Comparison of ENCODE assay signal across 8 mouse cellular contexts in the genomic region with DNA sequence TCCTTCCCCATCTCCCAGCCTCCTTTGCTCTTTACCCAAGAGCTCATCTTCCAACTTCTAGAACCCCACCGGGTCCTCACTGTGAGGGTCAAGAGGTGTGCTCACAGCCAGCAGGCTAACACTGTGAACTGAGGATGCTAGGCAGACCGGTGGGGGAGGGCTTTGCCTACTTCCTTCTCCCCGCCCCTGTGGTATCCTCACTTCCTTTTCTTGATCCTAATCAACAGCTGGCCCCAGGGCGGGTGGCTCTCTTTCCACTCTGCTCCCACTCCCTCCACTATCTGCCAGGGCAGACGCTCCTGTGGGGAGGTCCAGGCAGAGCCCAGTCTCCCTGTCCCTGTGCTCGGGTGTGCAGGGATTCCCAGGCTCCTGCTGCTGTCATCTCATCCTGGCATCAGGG. TPM values are rescaled to one million over a fixed set of nuclear protein-coding genes. Genes with fewer than 3 reads are reported as not detected.
A peak's percentile ranks its signal among the peaks of the same experiment; 100 is the strongest.
DNase-seq lines count a peak whose midpoint lies in the region; ATAC-seq and TF ChIP-seq lines count a peak whose summit lies in the region.

No protein-coding gene starts in this region.

- no peak for TF ChIP-seq EP300 in liver, embryonic 14.5 days (IDR thresholded peaks at IDR 0.05; ENCODE audit: low read depth)

- intact Hi-C loops in gastrocnemius, adult 2 months (cut with DNase I), result no loop called here

- peak overlapping the region; percentile 63 for H3K4me2 ChIP-seq in liver, embryonic 14.5 days (ENCODE audit: low read depth)

- peak; percentile 38; the same call in 1 of the 2 replicates for ATAC-seq in liver, embryonic 14.5 days (ENCODE audit: insufficient read depth)

- no peak for TF ChIP-seq CTCF in gastrocnemius, adult 2 months (IDR thresholded peaks at IDR 0.05)
- no peak for TF ChIP-seq CTCF in liver, embryonic 14.5 days (IDR thresholded peaks at IDR 0.05; ENCODE audit: low read depth)
- no peak for TF ChIP-seq CTCF in layer of hippocampus, adult 2 months (conservative IDR thresholded peaks at IDR 0.05)

- peak; percentile 38 for DNase-seq in gastrocnemius, adult 2 months
- DNase-seq in gastrocnemius, postnatal 4 days (ENCODE audit: low spot score in 2 of 2), result no peak
- no peak for DNase-seq in liver, embryonic 14.5 days (ENCODE audit: low read depth in 3 of 3, low spot score in 3 of 3)
- DNase-seq in spleen, postnatal 14 days (ENCODE audit: low spot score in 2 of 2), result peak; percentile 39 to 52
- DNase-seq in adipocyte (ENCODE audit: low spot score), result no peak
- no peak for DNase-seq in Muller cell, postnatal 12 days (ENCODE audit: inconsistent ontology term)
- no peak for DNase-seq in layer of hippocampus, adult 2 months (ENCODE audit: low spot score in 2 of 2)

- H3K27ac ChIP-seq in gastrocnemius, adult 2 months, result peak overlapping the region; percentile 51; the same call in 1 of the 2 replicates
- peak overlapping the region; percentile 75; the same call in 1 of the 2 replicates for H3K27ac ChIP-seq in brown adipose tissue, adult 24 weeks (replicated peaks; ENCODE audit: low read depth, low read length)
- peak overlapping the region; percentile 17; the same call in 1 of the 2 replicates for H3K27ac ChIP-seq in liver, embryonic 14.5 days
- no peak overlapping the region for H3K27ac ChIP-seq in layer of hippocampus, adult 2 months

- H3K36me3 ChIP-seq in liver, embryonic 14.5 days (replicated peaks; ENCODE audit: control insufficient read depth, insufficient read depth, low read depth), result no peaks in the 10 kb centered on the region; the same call in 1 of the 2 replicates

- no peaks in the 10 kb centered on the region for H3K9me3 ChIP-seq in liver, embryonic 14.5 days (ENCODE audit: control insufficient read depth, low read length)

- WGBS in liver, embryonic 14.5 days (ENCODE audit: insufficient replicate concordance), result 3% methylated on average over 6 of the region's 6 CpGs

- H3K27me3 ChIP-seq in liver, embryonic 14.5 days (ENCODE audit: control insufficient read depth, insufficient read depth, low read length), result no peaks in the 10 kb centered on the region; the same call in 1 of the 2 replicates

- H3K9ac ChIP-seq in liver, embryonic 14.5 days (replicated peaks), result no peak overlapping the region; the same call in 1 of the 2 replicates

- no peaks in the 10 kb centered on the region for H3K4me1 ChIP-seq in brown adipose tissue, adult 24 weeks (ENCODE audit: control insufficient read depth, insufficient read depth, insufficient read length, low read length)
- H3K4me1 ChIP-seq in liver, embryonic 14.5 days (replicated peaks; ENCODE audit: control insufficient read depth in 2 of 2, insufficient read depth in 2 of 2, low read length in 1 of 2), result peaks cover 26 to 33% of the 10 kb centered on the region in 2 experiments

- no peak overlapping the region for H3K4me3 ChIP-seq in gastrocnemius, adult 2 months
- H3K4me3 ChIP-seq in brown adipose tissue, adult 24 weeks (ENCODE audit: insufficient read depth, low read depth, low read length), result no peak overlapping the region
- no peak overlapping the region for H3K4me3 ChIP-seq in liver, embryonic 14.5 days (ENCODE audit: insufficient read depth in 1 of 2, low read depth in 2 of 2, low read length in 2 of 2)
- H3K4me3 ChIP-seq in layer of hippocampus, adult 2 months, result no peak overlapping the region

RNA-seq across cellular contexts. Expression of a gene that starts 1.5 kb away (rescaled TPM):
- total RNA-seq in gastrocnemius, adult 2 months (2021), result under 1 TPM in 1 of 2 experiments, not detected in 1; 0.17 TPM
- total RNA-seq in gastrocnemius, postnatal 4 days (2021), result 1 to 10 TPM; 1.1 to 1.4 TPM
- polyA plus RNA-seq in brown adipose tissue, adult 24 weeks (2012; ENCODE audit: insufficient read depth, insufficient read length, missing spikeins), result 0.58 and 0.79 TPM in 2 replicates
- polyA plus RNA-seq in liver, embryonic 14.5 days (2012; rRNA removed), result 11.9 and 12.4 TPM in 2 replicates
- 8.6 and 9.4 TPM in 2 replicates for polyA plus RNA-seq in liver, embryonic 14.5 days (2014; fragmentation: Nextera tagmentation; extraction: Ambion mirVana)
- total RNA-seq in layer of hippocampus, adult 2 months (2021), result not detected

RNA-seq across cellular contexts. Expression of a gene that starts 15.6 kb away (rescaled TPM):
- total RNA-seq in gastrocnemius, adult 2 months (2021), result 10 to 100 TPM; 16.5 to 17.8 TPM
- 10 to 100 TPM; 49.9 to 50.9 TPM for total RNA-seq in gastrocnemius, postnatal 4 days (2021)
- polyA plus RNA-seq in brown adipose tissue, adult 24 weeks (2012; ENCODE audit: insufficient read depth, insufficient read length, missing spikeins), result 30.3 and 32.7 TPM in 2 replicates
- polyA plus RNA-seq in liver, embryonic 14.5 days (2012; rRNA removed), result 8.1 and 9.2 TPM in 2 replicates
- polyA plus RNA-seq in liver, embryonic 14.5 days (2014; fragmentation: Nextera tagmentation; extraction: Ambion mirVana), result 7.2 and 8.5 TPM in 2 replicates
- total RNA-seq in layer of hippocampus, adult 2 months (2021), result 100 to 1,000 TPM; 247 to 258 TPM

RNA-seq across cellular contexts. Expression of a gene that starts 26.0 kb away (rescaled TPM):
- under 1 TPM; 0.08 to 0.86 TPM for total RNA-seq in gastrocnemius, adult 2 months (2021)
- total RNA-seq in gastrocnemius, postnatal 4 days (2021), result 1 to 10 TPM; 1.2 to 1.3 TPM
- polyA plus RNA-seq in brown adipose tissue, adult 24 weeks (2012; ENCODE audit: insufficient read depth, insufficient read length, missing spikeins), result 21.2 and 21.5 TPM in 2 replicates
- polyA plus RNA-seq in liver, embryonic 14.5 days (2012; rRNA removed), result 0.02 TPM in 2 replicates
- polyA plus RNA-seq in liver, embryonic 14.5 days (2014; fragmentation: Nextera tagmentation; extraction: Ambion mirVana), result 0.05 and 0.08 TPM in 2 replicates
- total RNA-seq in layer of hippocampus, adult 2 months (2021), result 1 to 10 TPM; 2.4 TPM

RNA-seq across cellular contexts. Expression of a gene that starts 36.4 kb away (rescaled TPM):
- total RNA-seq in gastrocnemius, adult 2 months (2021), result under 1 TPM; 0.38 to 0.56 TPM
- total RNA-seq in gastrocnemius, postnatal 4 days (2021), result 1 to 10 TPM; 1.3 to 1.7 TPM
- polyA plus RNA-seq in brown adipose tissue, adult 24 weeks (2012; ENCODE audit: insufficient read depth, insufficient read length, missing spikeins), result not detected in 2 replicates
- polyA plus RNA-seq in liver, embryonic 14.5 days (2012; rRNA removed), result 0.01 TPM in 1 of 2 replicates, not detected in the other
- not detected in 2 replicates for polyA plus RNA-seq in liver, embryonic 14.5 days (2014; fragmentation: Nextera tagmentation; extraction: Ambion mirVana)
- total RNA-seq in layer of hippocampus, adult 2 months (2021), result 100 to 1,000 TPM; 193 to 194 TPM

Comparison
In these comparisons a context has a peak if more than half of its experiments do, and no peak if none do; other contexts are left out.
1. DNase-seq: peak in gastrocnemius, adult 2 months (single experiment) and spleen, postnatal 14 days (2 of 2); none in gastrocnemius, postnatal 4 days (0 of 2), liver, embryonic 14.5 days (0 of 3), adipocyte (single experiment), Muller cell, postnatal 12 days (single experiment) and layer of hippocampus, adult 2 months (0 of 2).
2. RNA of a gene that starts 15.6 kb away (total RNA-seq): 247 to 258 TPM in layer of hippocampus, adult 2 months; 49.9 to 50.9 TPM in gastrocnemius, postnatal 4 days and 16.5 to 17.8 TPM in gastrocnemius, adult 2 months; every median in the first group is over 4 times any median in the second.